In genomic region chr5:115633060-115633459, GRCm38 (mm10) we compare ENCODE assay signal across 9 mouse cellular contexts. TPM values are rescaled to one million over a fixed set of nuclear protein-coding genes. Genes with fewer than 3 reads are reported as not detected.
DNase-seq lines count a peak whose midpoint lies in the region; ATAC-seq and TF ChIP-seq lines count a peak whose summit lies in the region.
"Had no signal": no experiment of that assay in that cellular context is flagged by ENCODE, and none has a peak within 500 bp of the region (broad histone marks: within the 10 kb centered on the region; RNA-seq: fewer than 3 reads in every experiment).

No protein-coding gene starts in this region.

- DNase-seq in heart, adult 18-20 months = no peak
- DNase-seq in G1E (ENCODE audit: low spot score) = peak; percentile 34
- DNase-seq in forebrain, postnatal 0 days = no peak
- no peak for DNase-seq in thymus, adult 2 months
- DNase-seq in spleen, postnatal 36 days (ENCODE audit: low spot score in 2 of 2) = no peak
- no peak for DNase-seq in cerebellum, adult 11 months

- no peak for TF ChIP-seq POLR2A in thymus, adult 2 months (IDR thresholded peaks at IDR 0.05; ENCODE audit: control insufficient read depth, extremely low read depth, insufficient read depth, low read length, poor library complexity)

- peak overlapping the region; percentile 66 for H3K4me2 ChIP-seq in heart, embryonic 15.5 days
- peak overlapping the region; percentile 82 for H3K4me2 ChIP-seq in forebrain, postnatal 0 days (ENCODE audit: low read depth)

- peak overlapping the region; percentile 92 for H3K4me3 ChIP-seq in heart, embryonic 15.5 days
- H3K4me3 ChIP-seq in G1E (ENCODE audit: low read depth, low read length) (peak overlapping the region; percentile 94), macrophage (ENCODE audit: inconsistent target) (peak overlapping the region; percentile 74)
- peak overlapping the region; percentile 97 for H3K4me3 ChIP-seq in forebrain, postnatal 0 days (ENCODE audit: low read depth, low read length)
- no peak overlapping the region for H3K4me3 ChIP-seq in thymus, adult 2 months (ENCODE audit: control insufficient read depth, insufficient read depth, low read length)

- no peaks in the 10 kb centered on the region for H3K9me3 ChIP-seq in heart, embryonic 15.5 days (replicated peaks)
- no peaks in the 10 kb centered on the region for H3K9me3 ChIP-seq in G1E (replicated peaks)
- no peaks in the 10 kb centered on the region for H3K9me3 ChIP-seq in forebrain, postnatal 0 days (ENCODE audit: low read length)

- peaks cover under 1% of the 10 kb centered on the region; the same call in 1 of the 2 replicates for H3K36me3 ChIP-seq in heart, embryonic 15.5 days
- H3K36me3 ChIP-seq in G1E (replicated peaks) (peaks cover 63% of the 10 kb centered on the region), macrophage (ENCODE audit: inconsistent target) (peaks cover 4% of the 10 kb centered on the region; the same call in 1 of the 2 replicates)
- H3K36me3 ChIP-seq in forebrain, postnatal 0 days (ENCODE audit: insufficient read depth) = no peaks in the 10 kb centered on the region
- H3K36me3 ChIP-seq in thymus, adult 2 months (ENCODE audit: control insufficient read depth, insufficient read depth, low read length) = no peaks in the 10 kb centered on the region

- peak overlapping the region; percentile 92 for H3K9ac ChIP-seq in heart, embryonic 15.5 days
- H3K9ac ChIP-seq in forebrain, postnatal 0 days = peak overlapping the region; percentile 90

- no peaks in the 10 kb centered on the region for H3K27me3 ChIP-seq in heart, embryonic 15.5 days
- no peaks in the 10 kb centered on the region for H3K27me3 ChIP-seq in G1E (ENCODE audit: insufficient read depth, low read length)
- no peaks in the 10 kb centered on the region for H3K27me3 ChIP-seq in forebrain, postnatal 0 days (ENCODE audit: insufficient read depth, low read length)
- no peaks in the 10 kb centered on the region for H3K27me3 ChIP-seq in thymus, adult 2 months (ENCODE audit: control insufficient read depth, insufficient read depth, low read length)
- H3K27me3 ChIP-seq: Patski had no signal

- no peak for TF ChIP-seq CTCF in G1E (IDR thresholded peaks at IDR 0.05; ENCODE audit: low read depth, low read length)
- TF ChIP-seq CTCF in forebrain, postnatal 0 days (IDR thresholded peaks at IDR 0.05; ENCODE audit: low read depth) = no peak
- no peak for TF ChIP-seq CTCF in thymus, adult 2 months (IDR thresholded peaks at IDR 0.05; ENCODE audit: borderline replicate concordance, control insufficient read depth, extremely low read depth, insufficient read depth, low read length, poor library complexity)

- peaks cover 43% of the 10 kb centered on the region for H3K4me1 ChIP-seq in heart, embryonic 15.5 days (replicated peaks)
- H3K4me1 ChIP-seq in G1E (ENCODE audit: insufficient read depth, low read depth, low read length) = peaks cover 78% of the 10 kb centered on the region
- peaks cover 16% of the 10 kb centered on the region for H3K4me1 ChIP-seq in forebrain, postnatal 0 days (ENCODE audit: insufficient read depth)
- peaks cover 36% of the 10 kb centered on the region for H3K4me1 ChIP-seq in thymus, adult 2 months (replicated peaks; ENCODE audit: control insufficient read depth, insufficient read depth, low read length)

- 0 out of 2 replicates have a peak overlapping the region, but pooled peaks have one; percentile 90 for H3K27ac ChIP-seq in heart, embryonic 15.5 days
- no peak overlapping the region for H3K27ac ChIP-seq in forebrain, postnatal 0 days (ENCODE audit: low read depth, low read length)
- no peak overlapping the region for H3K27ac ChIP-seq in macrophage
- no peak overlapping the region for H3K27ac ChIP-seq in thymus, adult 2 months (ENCODE audit: control insufficient read depth, insufficient read depth, low read length)

- ATAC-seq in heart, embryonic 15.5 days (replicated peaks; ENCODE audit: insufficient number of reproducible peaks, insufficient read depth, low FRiP score, low read depth) = no peak
- no peak for ATAC-seq in G1E (ENCODE audit: extremely low read depth, insufficient number of reproducible peaks, low FRiP score, poor library complexity, severe bottlenecking)
- ATAC-seq in forebrain, postnatal 0 days = no peak

- H3K79me2 ChIP-seq in macrophage (ENCODE audit: inconsistent target) = peaks cover 67% of the 10 kb centered on the region

- WGBS in heart, embryonic 15.5 days = 34% methylated on average over 4 of the region's 4 CpGs
- 60% methylated on average over 4 of the region's 4 CpGs for whole genome bisulfite sequencing in forebrain, postnatal 0 days
- 78% methylated on average over 4 of the region's 4 CpGs for WGBS in macrophage (ENCODE audit: missing documents)
- WGBS in thymus, adult 2 months = 82% methylated on average over 4 of the region's 4 CpGs

RNA-seq across cellular contexts. Expression of gene Rab35, which starts 1.4 kb away (rescaled TPM):
- 13.7 and 15.0 TPM in 2 replicates for polyA plus RNA-seq in heart, embryonic 15.5 days (2015; fragmentation: Nextera tagmentation; extraction: Ambion mirVana)
- total RNA-seq in heart, adult 18-20 months (2021) = 10 to 100 TPM; 45.7 to 46.6 TPM
- 62.2 and 63.3 TPM in 2 replicates for total RNA-seq in G1E (2014; fragmentation: Nextera tagmentation)
- 69.1 and 78.2 TPM in 2 replicates for total RNA-seq in G1E (2017)
- polyA plus RNA-seq in G1E (2012) = 74.5 and 88.3 TPM in 2 replicates
- 87.7 and 92.5 TPM in 2 replicates for total RNA-seq in forebrain, postnatal 0 days (2014; rRNA removed)
- 22.0 and 24.7 TPM in 2 replicates for polyA plus RNA-seq in forebrain, postnatal 0 days (2015; fragmentation: Nextera tagmentation; extraction: Ambion mirVana)
- total RNA-seq in macrophage (2018; cell fraction: chromatin; rRNA removed) = 10 to 100 TPM; 22.0 to 59.6 (median 36.4) TPM
- 10 to 100 TPM; 50.4 to 74.7 (median 61.7) TPM for total RNA-seq in macrophage (2018; cell fraction: cytosol; rRNA removed)
- total RNA-seq in macrophage (2018; cell fraction: nucleus; rRNA removed) = 10 to 100 TPM; 32.4 to 71.4 (median 47.8) TPM
- polyA plus RNA-seq in macrophage (2018) = 53.2 to 67.5 TPM (median 59.0 TPM) in 3 replicates
- polyA plus RNA-seq in thymus, adult 2 months (2012; rRNA removed) = 129 and 130 TPM in 2 replicates
